Mouse (Mus musculus): Measurements from ENCODE around the gene Creg1.

Creg1 gene

GRCm38 (mm10) chr1:165763635-165764372 lies at the start of gene Creg1:
Gene Creg1, plus strand, starts transcription at chr1:165763746.
- DNase-seq (ENCODE audit: low spot score in 2 of 2) = peak; percentile 89 to 91

- DNase-seq (ENCODE audit: low spot score in 2 of 2) = no peak
These were observed 49.7 kb upstream of the Creg1 start for GRCm38 (mm10) chr1:165713798-165714197.

- no peak for DNase-seq (ENCODE audit: low spot score in 2 of 2)
These were observed 47.1 kb upstream of the Creg1 start for GRCm38 (mm10) chr1:165716426-165716825.

DNA sequence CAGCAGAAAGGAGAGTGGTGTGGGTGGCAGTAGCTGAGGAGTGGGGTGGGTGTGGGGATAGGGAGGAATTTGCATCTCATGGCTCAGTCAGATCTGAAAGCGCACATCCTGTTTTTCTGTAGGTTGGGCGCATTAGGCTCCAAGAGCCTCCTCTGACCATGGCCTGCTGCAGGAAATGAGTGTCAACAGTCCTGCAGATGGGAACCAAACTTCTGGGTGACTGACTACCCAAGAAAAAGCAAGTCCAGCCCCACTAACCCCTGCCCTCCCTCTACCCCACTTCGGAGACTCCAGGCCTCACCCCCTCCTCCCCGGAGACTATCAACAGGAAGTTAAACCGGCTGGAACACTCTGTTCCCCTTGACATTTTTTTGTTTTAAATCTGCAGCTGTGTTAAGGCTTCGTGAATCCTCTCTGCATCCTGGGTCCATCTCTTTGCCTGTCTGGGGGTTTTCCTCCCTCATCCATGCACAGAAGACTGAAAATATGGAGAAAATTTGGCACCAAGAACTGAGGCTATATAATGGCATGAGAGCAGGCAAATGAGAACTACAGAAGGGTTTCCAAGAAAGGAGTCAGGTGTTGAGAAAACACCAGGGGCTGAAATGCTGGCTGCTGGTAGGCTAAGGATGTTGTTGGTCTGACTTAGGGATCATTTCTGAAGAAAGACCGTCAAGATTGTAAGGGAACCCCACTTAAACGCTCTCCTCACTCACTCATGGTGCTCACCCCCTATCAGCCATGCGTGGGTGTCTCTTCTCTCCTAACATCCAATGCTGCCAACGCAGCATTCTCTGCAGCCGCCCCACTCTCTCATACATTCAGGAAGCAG lies 45.6 kb upstream of the Creg1 start:
- DNase-seq (ENCODE audit: low spot score in 2 of 2) = peak; percentile 31 to 53

- DNase-seq (ENCODE audit: low spot score in 2 of 2) = no peak
These were observed 44.9 kb upstream of the Creg1 start for GRCm38 (mm10) chr1:165718543-165719105.

DNA sequence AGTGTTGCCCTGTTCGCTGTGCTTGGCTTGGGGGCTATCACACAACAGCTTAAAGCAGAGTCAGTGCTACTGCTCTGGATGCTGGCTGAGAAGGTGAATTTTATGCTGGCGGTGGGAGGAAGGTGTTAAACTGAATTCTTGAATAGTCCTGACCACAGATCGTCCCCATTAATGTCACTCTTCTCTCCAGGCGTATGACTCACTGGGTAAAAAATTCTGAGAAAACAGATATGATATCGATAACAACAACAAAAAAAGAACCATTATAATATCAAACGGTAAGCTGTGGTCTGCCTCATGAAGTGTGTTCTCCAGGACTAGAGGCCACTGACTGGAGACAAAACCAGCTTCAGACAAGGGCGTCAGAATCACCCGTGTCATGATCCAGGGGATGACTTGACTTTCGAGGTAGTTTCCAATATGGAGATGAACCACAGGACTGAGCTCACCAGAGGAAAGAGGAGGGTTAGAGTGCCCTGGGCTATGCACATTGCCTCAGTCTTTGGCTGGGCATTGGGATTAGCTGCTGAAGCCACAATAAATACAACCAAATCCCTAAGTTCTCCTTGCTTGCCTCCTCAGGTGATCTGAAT lies 40.9 kb upstream of the Creg1 start:
- no peak for DNase-seq (ENCODE audit: low spot score in 2 of 2)

- DNase-seq (ENCODE audit: low spot score in 2 of 2) = no peak
These were observed 39.1 kb upstream of the Creg1 start for GRCm38 (mm10) chr1:165724219-165725033.

DNA sequence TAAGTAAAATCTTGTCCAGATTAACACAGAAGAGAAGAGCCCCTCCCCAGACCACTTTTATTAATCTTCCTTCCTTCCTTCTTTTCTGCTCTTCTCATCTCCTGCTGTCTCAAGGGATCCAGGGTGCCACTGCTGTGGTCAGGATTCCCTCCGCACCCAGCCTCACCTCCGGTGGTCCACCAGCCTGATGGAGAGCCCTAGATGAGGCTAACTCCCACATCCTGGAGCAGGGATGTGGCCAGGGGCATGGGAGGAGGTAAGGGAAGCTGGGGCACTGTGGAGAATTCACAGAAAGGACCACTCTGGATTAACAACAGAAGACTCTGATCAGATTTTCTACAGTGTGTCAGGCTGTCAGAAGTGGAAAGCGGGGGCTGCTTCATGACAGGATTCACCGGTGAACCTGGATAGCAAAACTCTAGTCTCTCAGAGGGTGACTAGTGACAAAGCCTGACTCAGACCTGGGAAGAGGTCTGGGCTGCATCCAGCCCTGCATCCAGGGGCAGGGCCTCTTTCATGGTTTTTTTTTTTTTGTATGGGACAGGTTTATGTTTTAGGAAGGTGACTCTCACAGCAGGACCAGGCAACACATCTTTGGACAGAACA lies 38.4 kb upstream of the Creg1 start:
- DNase-seq (ENCODE audit: low spot score in 2 of 2) = no peak

GRCm38 (mm10) chr1:165726986-165727385 lies 36.6 kb upstream of the Creg1 start:
- DNase-seq (ENCODE audit: low spot score in 2 of 2) = no peak

DNA sequence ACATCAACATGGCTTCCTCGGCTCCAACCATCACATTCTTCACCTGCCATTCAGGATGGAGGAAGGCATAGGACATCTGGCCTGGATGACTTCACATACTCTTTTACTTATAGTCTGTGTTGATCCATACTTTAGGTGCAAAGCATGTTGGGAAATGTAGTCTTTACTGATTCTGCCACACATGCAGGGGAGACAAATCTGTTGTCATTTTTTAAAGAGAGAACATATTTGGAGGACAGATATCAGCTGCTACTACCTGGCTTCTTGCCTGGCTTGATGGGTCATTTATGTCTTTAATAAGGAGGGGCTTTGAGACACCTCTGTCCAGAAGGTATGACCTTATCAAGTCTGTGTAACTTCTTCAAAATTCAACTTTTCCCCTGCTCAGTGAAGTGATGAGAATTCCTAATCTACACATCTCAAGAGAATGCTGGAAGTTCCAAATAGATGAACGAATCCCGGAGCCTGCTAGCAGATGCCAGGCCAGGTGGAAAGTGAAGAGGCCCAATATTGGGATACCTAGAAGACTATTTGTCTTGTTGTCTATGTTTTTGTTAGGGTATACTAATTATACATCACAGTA lies 35.4 kb upstream of the Creg1 start:
- DNase-seq (ENCODE audit: low spot score in 2 of 2) = no peak

DNA sequence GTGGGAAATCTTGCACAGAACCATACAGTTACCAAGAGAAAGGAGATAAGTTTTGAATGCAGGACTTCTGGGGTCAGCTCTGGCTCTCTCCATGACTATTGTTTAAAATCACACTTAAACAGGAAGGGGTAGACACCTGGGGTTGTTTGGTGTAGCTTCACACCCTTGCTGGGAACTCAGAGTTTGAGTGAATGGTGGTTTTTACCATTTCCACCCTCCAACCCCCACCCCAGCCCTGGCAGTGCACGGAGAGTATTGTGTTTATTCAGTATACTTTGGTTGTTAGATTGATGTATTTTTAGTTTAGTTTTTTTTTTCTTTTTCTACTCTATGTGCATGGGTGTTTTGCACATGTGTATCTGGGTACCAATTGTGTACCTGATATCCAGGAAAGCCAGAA lies 33.4 kb upstream of the Creg1 start:
- DNase-seq (ENCODE audit: low spot score in 2 of 2) = no peak

- no peak for DNase-seq (ENCODE audit: low spot score in 2 of 2)
These were observed 32.0 kb upstream of the Creg1 start for GRCm38 (mm10) chr1:165731553-165731952.

GRCm38 (mm10) chr1:165734840-165735239 lies 28.7 kb upstream of the Creg1 start:
- no peak for DNase-seq (ENCODE audit: low spot score in 2 of 2)

- DNase-seq (ENCODE audit: low spot score in 2 of 2) = peak; percentile 68 to 85
These were observed 27.4 kb upstream of the Creg1 start for GRCm38 (mm10) chr1:165735826-165736818.

GRCm38 (mm10) chr1:165737451-165737850 lies 26.1 kb upstream of the Creg1 start:
- DNase-seq (ENCODE audit: low spot score in 2 of 2) = no peak

DNA sequence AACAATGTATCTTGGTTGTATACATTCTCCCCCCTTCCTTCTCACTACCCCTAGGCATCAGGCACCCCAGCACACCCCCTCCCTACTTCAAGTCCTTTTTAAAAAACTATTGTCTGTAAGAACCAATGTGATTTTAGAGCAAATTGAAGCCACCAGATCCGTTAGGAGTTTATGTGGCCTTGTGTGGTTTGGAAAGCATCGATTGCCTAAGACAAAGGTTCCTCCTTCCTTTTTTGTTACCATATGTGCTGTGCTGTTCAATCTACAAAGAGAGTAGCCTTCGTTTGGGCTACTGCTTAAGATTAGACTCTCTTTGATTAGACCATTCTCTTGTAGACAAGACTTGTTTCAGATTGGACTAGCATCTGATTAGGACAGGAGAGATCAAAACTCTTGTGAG lies 25.7 kb upstream of the Creg1 start:
- DNase-seq (ENCODE audit: low spot score in 2 of 2) = no peak

DNA sequence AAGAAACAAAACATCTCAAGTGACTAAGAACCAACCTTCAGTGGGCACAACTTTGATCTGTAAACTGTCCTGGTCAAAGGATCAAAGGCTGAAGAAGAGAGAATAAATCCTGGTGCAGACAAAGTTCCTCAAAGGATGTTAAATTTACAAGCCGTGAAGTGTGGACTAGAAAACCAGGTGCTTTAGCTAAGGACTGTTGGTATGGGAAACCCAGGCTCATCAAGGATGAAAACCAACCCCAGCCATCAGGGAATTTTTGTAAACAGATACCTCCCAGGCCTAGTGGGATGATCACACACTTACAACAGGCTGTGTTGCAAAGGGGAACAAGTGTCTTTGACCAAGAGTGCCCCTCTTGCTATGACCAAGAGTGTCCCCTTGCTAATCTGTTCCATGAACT lies 24.6 kb upstream of the Creg1 start:
- no peak for DNase-seq (ENCODE audit: low spot score in 2 of 2)

- no peak for DNase-seq (ENCODE audit: low spot score in 2 of 2)
These were observed 21.6 kb upstream of the Creg1 start for GRCm38 (mm10) chr1:165741989-165742388.

GRCm38 (mm10) chr1:165748053-165748452 lies 15.5 kb upstream of the Creg1 start:
- no peak for DNase-seq (ENCODE audit: low spot score in 2 of 2)

Data from spleen, postnatal 14 days (tissue).